Mouse (Mus musculus): ENCODE data around the gene Vps29. TPM values are rescaled to one million over a fixed set of nuclear protein-coding genes. Genes with fewer than 3 reads are reported as not detected.
A peak's percentile ranks its signal among the peaks of the same experiment; 100 is the strongest.

The Vps29 gene
- polyA plus RNA-seq, 1 experiment from 2014 or later: 204 TPM

- no peak for ATAC-seq (replicated peaks; ENCODE audit: low FRiP score)
- 87% methylated on average over 8 of the region's 8 CpGs for WGBS
- no peak for DNase-seq (ENCODE audit: low spot score)
- Histone ChIP-seq H3K4me2 (no peak overlapping the region), H3K9me3 (ENCODE audit: control insufficient read depth, low read length) (no peaks in the 10 kb centered on the region), H3K27ac (ENCODE audit: low read depth, low read length) (no peak overlapping the region), H3K4me1 (replicated peaks; ENCODE audit: control insufficient read depth, insufficient read depth, low read length) (no peaks in the 10 kb centered on the region), H3K4me3 (ENCODE audit: low read depth, low read length) (no peak overlapping the region), H3K9ac (ENCODE audit: low read depth, low read length) (no peak overlapping the region), H3K36me3 (ENCODE audit: control insufficient read depth, insufficient read depth, low read length) (peaks cover 13% of the 10 kb centered on the region; the same call in 1 of the 2 replicates), H3K27me3 (replicated peaks; ENCODE audit: control insufficient read depth, insufficient read depth, low read length) (no peaks in the 10 kb centered on the region)
Observed at GRCm38 (mm10) chr5:122325477-122325876, 28.7 kb upstream of the Vps29 start.

GRCm38 (mm10) chr5:122327283-122327682 lies 26.9 kb upstream of the Vps29 start:
- DNase-seq (ENCODE audit: low spot score) (no peak), ATAC-seq (replicated peaks; ENCODE audit: low FRiP score) (no peak)
- Histone ChIP-seq H3K9ac (ENCODE audit: low read depth, low read length) (no peak overlapping the region), H3K4me2 (no peak overlapping the region), H3K27ac (ENCODE audit: low read depth, low read length) (no peak overlapping the region), H3K4me3 (ENCODE audit: low read depth, low read length) (no peak overlapping the region), H3K4me1 (replicated peaks; ENCODE audit: control insufficient read depth, insufficient read depth, low read length) (no peaks in the 10 kb centered on the region), H3K36me3 (ENCODE audit: control insufficient read depth, insufficient read depth, low read length) (peaks cover 13% of the 10 kb centered on the region; the same call in 1 of the 2 replicates), H3K27me3 (replicated peaks; ENCODE audit: control insufficient read depth, insufficient read depth, low read length) (no peaks in the 10 kb centered on the region), H3K9me3 (ENCODE audit: control insufficient read depth, low read length) (no peaks in the 10 kb centered on the region)
- WGBS: 89% methylated on average over 3 of the region's 3 CpGs

- 78% methylated on average over 4 of the region's 4 CpGs for WGBS
- H3K36me3 ChIP-seq (ENCODE audit: control insufficient read depth, insufficient read depth, low read length): peaks cover 5% of the 10 kb centered on the region; the same call in 1 of the 2 replicates
- no peaks in the 10 kb centered on the region for H3K27me3 ChIP-seq (replicated peaks; ENCODE audit: control insufficient read depth, insufficient read depth, low read length)
- H3K27ac ChIP-seq (ENCODE audit: low read depth, low read length): no peak overlapping the region
- no peaks in the 10 kb centered on the region for H3K4me1 ChIP-seq (replicated peaks; ENCODE audit: control insufficient read depth, insufficient read depth, low read length)
- no peaks in the 10 kb centered on the region for H3K9me3 ChIP-seq (ENCODE audit: control insufficient read depth, low read length)
- DNase-seq (ENCODE audit: low spot score): no peak
- no peak overlapping the region for H3K4me2 ChIP-seq
- ATAC-seq (replicated peaks; ENCODE audit: low FRiP score): no peak
- no peak overlapping the region for H3K4me3 ChIP-seq (ENCODE audit: low read depth, low read length)
- no peak overlapping the region for H3K9ac ChIP-seq (ENCODE audit: low read depth, low read length)
Observed at GRCm38 (mm10) chr5:122330269-122330668, 23.9 kb upstream of the Vps29 start.

- ATAC-seq (replicated peaks; ENCODE audit: low FRiP score): no peak
- H3K27ac ChIP-seq (ENCODE audit: low read depth, low read length): no peak overlapping the region
Observed at GRCm38 (mm10) chr5:122334682-122335081, 19.5 kb upstream of the Vps29 start.

GRCm38 (mm10) chr5:122336554-122337294 lies 17.4 kb upstream of the Vps29 start:
- 87% methylated on average over 7 of the region's 7 CpGs for WGBS
- no peak for DNase-seq (ENCODE audit: low spot score)
- Histone ChIP-seq H3K9ac (ENCODE audit: low read depth, low read length) (no peak overlapping the region), H3K9me3 (ENCODE audit: control insufficient read depth, low read length) (no peaks in the 10 kb centered on the region), H3K27me3 (replicated peaks; ENCODE audit: control insufficient read depth, insufficient read depth, low read length) (no peaks in the 10 kb centered on the region), H3K4me2 (no peak overlapping the region), H3K4me3 (ENCODE audit: low read depth, low read length) (no peak overlapping the region), H3K4me1 (replicated peaks; ENCODE audit: control insufficient read depth, insufficient read depth, low read length) (no peaks in the 10 kb centered on the region), H3K27ac (ENCODE audit: low read depth, low read length) (no peak overlapping the region), H3K36me3 (ENCODE audit: control insufficient read depth, insufficient read depth, low read length) (no peaks in the 10 kb centered on the region)
- ATAC-seq (replicated peaks; ENCODE audit: low FRiP score): no peak

More at GRCm38 (mm10) chr5:122334682-122335081, 19.5 kb upstream of the Vps29 start:
- Histone ChIP-seq H3K9me3 (ENCODE audit: control insufficient read depth, low read length) (no peaks in the 10 kb centered on the region), H3K9ac (ENCODE audit: low read depth, low read length) (no peak overlapping the region), H3K36me3 (ENCODE audit: control insufficient read depth, insufficient read depth, low read length) (no peaks in the 10 kb centered on the region), H3K27me3 (replicated peaks; ENCODE audit: control insufficient read depth, insufficient read depth, low read length) (no peaks in the 10 kb centered on the region), H3K4me3 (ENCODE audit: low read depth, low read length) (no peak overlapping the region), H3K4me2 (no peak overlapping the region), H3K4me1 (replicated peaks; ENCODE audit: control insufficient read depth, insufficient read depth, low read length) (no peaks in the 10 kb centered on the region)
- DNase-seq (ENCODE audit: low spot score): no peak
- 63% methylated on average over 3 of the region's 3 CpGs for WGBS

GRCm38 (mm10) chr5:122342874-122343273 lies 11.3 kb upstream of the Vps29 start:
- H3K9me3 ChIP-seq (ENCODE audit: control insufficient read depth, low read length): no peaks in the 10 kb centered on the region
- 50% methylated on average over 1 of the region's 1 CpGs for WGBS
- H3K27me3 ChIP-seq (replicated peaks; ENCODE audit: control insufficient read depth, insufficient read depth, low read length): no peaks in the 10 kb centered on the region
- H3K9ac ChIP-seq (ENCODE audit: low read depth, low read length): no peak overlapping the region
- H3K4me2 ChIP-seq: no peak overlapping the region
- H3K27ac ChIP-seq (ENCODE audit: low read depth, low read length): no peak overlapping the region
- H3K36me3 ChIP-seq (ENCODE audit: control insufficient read depth, insufficient read depth, low read length): no peaks in the 10 kb centered on the region
- no peaks in the 10 kb centered on the region for H3K4me1 ChIP-seq (replicated peaks; ENCODE audit: control insufficient read depth, insufficient read depth, low read length)
- no peak overlapping the region for H3K4me3 ChIP-seq (ENCODE audit: low read depth, low read length)
- ATAC-seq (replicated peaks; ENCODE audit: low FRiP score) (no peak), DNase-seq (ENCODE audit: low spot score) (no peak)

- DNase-seq (ENCODE audit: low spot score): no peak
- no peak for ATAC-seq (replicated peaks; ENCODE audit: low FRiP score)
- Histone ChIP-seq H3K9ac (ENCODE audit: low read depth, low read length) (no peak overlapping the region), H3K27ac (ENCODE audit: low read depth, low read length) (no peak overlapping the region), H3K9me3 (ENCODE audit: control insufficient read depth, low read length) (no peaks in the 10 kb centered on the region), H3K36me3 (ENCODE audit: control insufficient read depth, insufficient read depth, low read length) (no peaks in the 10 kb centered on the region), H3K27me3 (replicated peaks; ENCODE audit: control insufficient read depth, insufficient read depth, low read length) (no peaks in the 10 kb centered on the region), H3K4me1 (replicated peaks; ENCODE audit: control insufficient read depth, insufficient read depth, low read length) (no peaks in the 10 kb centered on the region), H3K4me3 (ENCODE audit: low read depth, low read length) (no peak overlapping the region), H3K4me2 (no peak overlapping the region)
- 60% methylated on average over 7 of the region's 7 CpGs for WGBS
Observed at GRCm38 (mm10) chr5:122343768-122344167, 10.4 kb upstream of the Vps29 start.

- peak; percentile 66 for DNase-seq (ENCODE audit: low spot score)
- H3K4me1 ChIP-seq (replicated peaks; ENCODE audit: control insufficient read depth, insufficient read depth, low read length): no peaks in the 10 kb centered on the region
- H3K27ac ChIP-seq (ENCODE audit: low read depth, low read length): no peak overlapping the region
- ATAC-seq (replicated peaks; ENCODE audit: low FRiP score): no peak
- H3K4me3 ChIP-seq (ENCODE audit: low read depth, low read length): no peak overlapping the region
- no peaks in the 10 kb centered on the region for H3K27me3 ChIP-seq (replicated peaks; ENCODE audit: control insufficient read depth, insufficient read depth, low read length)
- H3K9me3 ChIP-seq (ENCODE audit: control insufficient read depth, low read length): no peaks in the 10 kb centered on the region
- no peak overlapping the region for H3K9ac ChIP-seq (ENCODE audit: low read depth, low read length)
- WGBS: 9% methylated on average over 5 of the region's 5 CpGs
- no peak overlapping the region for H3K4me2 ChIP-seq
- no peaks in the 10 kb centered on the region for H3K36me3 ChIP-seq (ENCODE audit: control insufficient read depth, insufficient read depth, low read length)
Observed at GRCm38 (mm10) chr5:122344260-122344659, 9.9 kb upstream of the Vps29 start.

GRCm38 (mm10) chr5:122345777-122346176 lies 8.4 kb upstream of the Vps29 start:
- DNase-seq (ENCODE audit: low spot score) (no peak), ATAC-seq (replicated peaks; ENCODE audit: low FRiP score) (no peak)
- no peaks in the 10 kb centered on the region for H3K36me3 ChIP-seq (ENCODE audit: control insufficient read depth, insufficient read depth, low read length)
- WGBS: 75% methylated on average over 4 of the region's 4 CpGs
- H3K4me1 ChIP-seq (replicated peaks; ENCODE audit: control insufficient read depth, insufficient read depth, low read length): no peaks in the 10 kb centered on the region
- no peaks in the 10 kb centered on the region for H3K9me3 ChIP-seq (ENCODE audit: control insufficient read depth, low read length)
- H3K27me3 ChIP-seq (replicated peaks; ENCODE audit: control insufficient read depth, insufficient read depth, low read length): no peaks in the 10 kb centered on the region
- no peak overlapping the region for H3K4me2 ChIP-seq
- H3K9ac ChIP-seq (ENCODE audit: low read depth, low read length): no peak overlapping the region
- no peak overlapping the region for H3K4me3 ChIP-seq (ENCODE audit: low read depth, low read length)
- no peak overlapping the region for H3K27ac ChIP-seq (ENCODE audit: low read depth, low read length)

Data from liver, embryonic 11.5 days (tissue).